Mouse (Mus musculus) frontal cortex, postnatal 36 days (tissue): ENCODE results near the gene Ankrd6.
"Not testable (repeated sequence)": the region's sequence is repeated elsewhere in the genome, so short reads cannot be mapped to it uniquely, and the experiment has no call there.

Experiments
- DNase-seq, 2 experiments: peaks; one replicate each; pipeline ENCODE4 v3.0.0; 2022; ENCODE audit warnings: low spot score in 2 of 2

Ankrd6 gene

DNA sequence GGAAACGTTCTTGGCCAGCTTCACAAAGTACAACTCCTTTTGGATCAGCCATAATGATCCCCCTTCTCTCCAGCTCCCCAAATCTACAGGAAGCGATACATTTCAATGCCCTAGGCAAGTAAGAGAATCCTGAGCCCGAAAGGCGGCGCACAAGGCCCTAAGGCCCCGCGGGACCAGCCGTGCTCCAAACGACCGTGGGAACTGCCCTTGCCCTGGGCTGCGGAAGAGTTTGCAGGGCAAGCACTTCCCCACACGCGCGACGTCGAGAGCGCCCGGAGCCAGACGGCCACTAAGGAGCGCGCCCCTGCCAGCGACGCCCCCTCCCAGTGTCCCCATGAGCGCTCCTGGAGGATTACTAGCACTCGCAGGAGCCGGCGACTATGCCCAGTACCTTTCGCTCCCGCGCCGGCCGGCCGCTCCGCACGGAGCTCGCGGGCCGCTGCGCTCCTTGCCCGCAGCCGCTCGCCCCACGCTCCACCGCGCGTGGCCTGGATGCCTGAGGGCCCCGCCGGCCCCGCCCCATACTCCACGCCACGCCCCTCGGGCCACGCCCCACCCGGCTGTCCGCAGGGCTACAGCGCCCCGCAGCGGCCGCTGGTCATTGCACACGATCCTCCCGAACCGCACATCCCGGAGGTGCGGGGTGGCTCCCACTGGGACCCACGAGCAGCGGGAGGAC, at the start of gene Ankrd6:
TSS of gene Ankrd6 (minus strand) at position 486 of the 679 bp plus-strand sequence.
- peak; percentile 82 to 83 for DNase-seq

DNA sequence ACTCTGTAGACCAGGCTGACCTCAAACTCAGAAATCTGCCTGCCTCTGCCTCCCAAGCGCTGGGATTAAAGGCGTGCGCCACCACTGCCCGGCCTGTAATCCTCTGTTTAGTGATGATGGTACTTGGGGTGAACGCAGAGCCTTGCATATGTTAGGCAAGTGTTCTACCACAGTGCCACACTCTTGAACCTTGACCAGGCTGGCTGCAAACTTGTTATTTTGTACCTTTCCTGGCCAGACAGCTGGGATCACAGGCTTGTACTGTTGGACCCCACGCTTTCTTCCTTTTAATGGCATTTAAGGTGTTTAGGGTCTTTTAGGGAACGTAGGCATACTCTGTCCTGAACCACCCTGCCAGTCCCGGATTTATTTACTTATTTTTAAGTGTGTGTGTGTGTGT, 48.4 kb upstream of the Ankrd6 start:
- no peak for DNase-seq

DNA sequence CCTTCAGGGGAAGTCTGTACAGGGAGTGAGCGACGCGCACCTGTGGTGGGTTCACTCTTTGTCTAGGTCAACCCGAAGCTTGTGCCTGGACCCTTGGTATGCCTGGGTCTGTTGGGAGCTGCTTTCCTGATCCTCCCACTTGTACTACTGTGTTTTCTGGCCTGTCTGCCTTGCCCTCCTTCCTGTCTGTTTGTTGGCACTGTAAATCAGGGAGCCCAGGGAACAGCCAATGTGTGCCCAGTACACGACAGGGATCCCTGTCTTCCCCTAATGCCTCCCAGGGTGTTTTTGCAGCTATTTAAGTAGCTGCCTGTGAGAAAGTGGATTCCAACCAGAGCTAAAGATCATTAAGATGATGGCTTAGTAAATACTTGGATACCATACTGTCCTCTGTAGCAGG, 46.9 kb upstream of the Ankrd6 start:
- DNase-seq = no peak

DNA sequence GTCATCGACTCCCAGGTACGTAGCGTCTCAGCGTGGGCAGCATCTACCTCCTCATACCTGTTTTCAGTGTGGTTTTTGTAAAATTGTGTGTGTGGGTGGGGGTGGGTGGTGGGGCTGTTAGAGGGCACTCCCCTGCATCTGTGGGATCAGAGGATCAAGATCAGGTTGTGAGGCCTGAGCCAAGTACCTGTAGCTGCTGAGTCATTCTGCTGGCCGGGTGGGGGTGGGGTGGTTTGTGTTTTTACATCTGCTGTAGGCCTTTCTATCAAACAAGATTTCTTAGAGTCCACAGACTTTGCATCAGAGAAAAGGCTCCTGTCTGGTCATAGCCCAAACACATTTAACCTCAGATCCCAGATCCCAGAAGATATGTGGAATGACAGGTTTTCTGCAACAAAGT, 45.4 kb upstream of the Ankrd6 start:
- DNase-seq = no peak

DNA sequence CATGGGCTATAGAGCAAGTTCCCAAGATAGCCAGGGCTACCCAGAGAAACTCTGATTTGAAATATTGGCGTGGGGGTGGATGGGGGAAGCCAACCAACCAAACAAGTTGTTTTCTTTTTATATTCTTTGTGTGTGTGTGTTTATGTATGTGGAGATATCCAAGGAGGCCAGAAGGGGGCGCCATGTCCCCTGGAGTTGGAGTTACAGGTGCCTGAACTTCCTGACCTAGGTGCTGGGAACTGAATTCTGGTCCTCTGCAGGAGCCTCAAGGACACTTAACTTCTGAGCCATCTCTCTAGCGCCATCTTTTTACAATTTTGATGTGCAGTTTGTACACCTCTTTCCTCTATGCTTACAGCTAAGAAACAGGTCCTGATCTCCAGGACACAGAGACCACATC, 43.5 kb upstream of the Ankrd6 start:
- DNase-seq = no peak

DNA sequence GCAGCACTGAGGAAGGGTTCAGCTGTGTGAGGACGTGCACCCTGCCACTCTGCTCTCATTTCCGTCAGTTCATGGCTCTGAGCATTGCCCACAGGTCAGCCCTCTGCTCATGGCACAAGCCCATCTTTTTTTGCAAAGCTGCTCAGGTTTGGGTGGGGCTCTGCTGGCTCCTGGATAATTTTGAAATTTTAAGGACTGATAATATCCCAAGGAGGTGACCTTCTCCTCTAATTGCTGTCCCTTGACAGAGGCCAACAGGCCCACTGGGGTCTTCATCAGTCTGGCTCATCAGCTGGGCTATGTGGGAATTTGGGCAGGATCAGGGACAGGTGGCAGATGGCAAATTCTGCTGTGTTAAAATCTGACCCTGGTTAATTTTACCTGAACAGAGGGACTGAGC, 38.7 kb upstream of the Ankrd6 start:
- DNase-seq = no peak

DNA sequence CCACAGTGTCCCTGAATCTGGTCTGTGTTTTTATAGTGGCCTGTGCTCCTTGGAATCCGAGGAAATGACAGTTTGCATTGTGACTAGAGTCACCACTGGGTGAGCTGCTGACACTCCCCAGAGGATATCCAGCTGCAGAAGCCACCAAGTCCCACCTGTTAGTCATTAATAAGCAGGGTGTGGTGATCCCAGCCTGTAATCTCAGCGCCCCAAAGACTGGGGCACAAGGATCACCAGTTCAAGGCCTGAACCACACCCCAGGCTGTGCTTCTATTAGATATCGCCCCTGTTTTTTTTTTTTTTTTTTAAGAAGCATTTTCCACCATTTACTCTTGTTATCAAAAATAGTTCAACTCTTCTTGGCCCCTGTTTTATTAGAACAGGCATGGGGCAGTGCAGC, 36.4 kb upstream of the Ankrd6 start:
- DNase-seq = no peak

DNA sequence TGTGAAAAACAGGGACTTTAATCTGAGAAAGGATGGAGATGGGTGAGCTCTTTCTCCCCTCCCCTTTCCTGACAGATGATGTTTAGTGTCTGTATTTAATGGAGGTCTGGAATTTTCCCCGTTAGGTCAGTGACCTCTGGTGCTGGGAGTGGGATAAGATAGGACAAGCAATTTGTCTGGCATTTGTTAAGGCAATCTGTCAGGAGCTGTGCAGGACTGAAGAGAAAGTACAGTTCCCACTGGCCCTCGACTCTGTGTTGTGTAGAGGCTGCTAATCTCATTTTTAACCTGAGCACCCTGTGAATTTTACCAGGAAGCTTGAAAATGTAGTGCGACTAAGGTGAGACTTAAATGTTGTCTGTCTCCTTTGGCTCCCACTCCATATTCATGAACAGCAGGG, 35.0 kb upstream of the Ankrd6 start:
- DNase-seq = no peak

DNA sequence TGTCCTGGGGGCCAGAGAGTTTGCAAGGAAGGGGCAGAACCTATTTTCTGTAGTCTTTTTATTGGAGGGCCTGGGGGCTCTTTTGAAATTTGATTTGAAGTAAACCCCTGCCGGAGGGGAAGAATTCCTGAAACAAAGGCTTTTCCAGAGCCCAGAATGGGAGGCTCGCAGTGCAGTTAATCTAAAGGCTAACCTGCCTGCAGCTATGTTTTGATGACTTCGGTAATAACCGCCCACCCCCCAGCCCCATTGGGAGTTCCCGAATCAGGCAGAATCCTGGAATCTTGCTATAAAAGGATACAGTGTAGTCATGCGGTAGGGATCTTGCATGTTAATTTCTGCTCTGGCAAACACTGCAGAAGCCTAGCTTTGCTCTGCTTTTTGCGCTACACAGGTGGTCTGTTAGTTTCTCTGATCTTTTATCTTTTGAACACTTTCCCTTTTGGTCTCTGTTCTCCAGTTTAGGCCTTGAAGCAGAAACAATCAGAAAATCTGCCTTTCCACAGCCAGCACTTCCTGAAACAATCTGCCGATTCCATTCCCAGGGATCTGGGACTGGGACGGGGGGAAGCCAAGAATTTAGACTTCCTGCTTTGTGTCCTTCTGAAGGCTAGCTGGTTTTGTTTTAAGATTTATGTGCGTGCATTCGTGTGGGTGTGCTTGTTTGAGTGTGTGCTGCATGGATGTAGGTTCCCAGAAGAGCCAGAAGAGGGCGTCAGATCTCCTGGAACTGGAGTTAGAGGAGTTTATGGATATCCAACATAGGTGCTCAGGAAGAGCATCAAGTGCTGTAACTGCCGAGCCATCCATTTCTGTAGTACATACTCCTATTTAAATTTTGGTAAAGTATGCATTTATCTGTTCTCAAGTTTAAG, 34.4 kb upstream of the Ankrd6 start:
- peak; percentile 4 to 19 for DNase-seq

DNA sequence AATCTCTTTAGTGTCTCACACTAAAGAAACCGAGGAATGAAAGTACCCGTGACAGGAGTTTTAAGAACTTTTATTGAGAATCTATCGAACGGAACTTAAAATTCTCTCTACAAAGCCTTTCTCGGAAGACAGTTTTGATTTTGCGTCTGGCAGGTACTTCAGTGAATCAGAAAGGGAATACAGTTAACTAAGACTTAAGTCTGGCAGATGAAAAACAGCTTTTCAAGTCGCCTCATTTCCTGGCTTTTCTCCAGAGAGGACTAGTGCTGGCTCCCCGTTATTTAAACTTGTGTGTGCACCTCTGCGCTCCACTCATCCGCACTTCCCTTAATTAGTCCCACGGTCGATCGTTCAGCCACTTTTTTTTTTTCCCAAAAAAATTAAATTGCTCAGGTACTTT, 33.6 kb upstream of the Ankrd6 start:
- DNase-seq = peak in 1 of 2 experiments; percentile 3

DNA sequence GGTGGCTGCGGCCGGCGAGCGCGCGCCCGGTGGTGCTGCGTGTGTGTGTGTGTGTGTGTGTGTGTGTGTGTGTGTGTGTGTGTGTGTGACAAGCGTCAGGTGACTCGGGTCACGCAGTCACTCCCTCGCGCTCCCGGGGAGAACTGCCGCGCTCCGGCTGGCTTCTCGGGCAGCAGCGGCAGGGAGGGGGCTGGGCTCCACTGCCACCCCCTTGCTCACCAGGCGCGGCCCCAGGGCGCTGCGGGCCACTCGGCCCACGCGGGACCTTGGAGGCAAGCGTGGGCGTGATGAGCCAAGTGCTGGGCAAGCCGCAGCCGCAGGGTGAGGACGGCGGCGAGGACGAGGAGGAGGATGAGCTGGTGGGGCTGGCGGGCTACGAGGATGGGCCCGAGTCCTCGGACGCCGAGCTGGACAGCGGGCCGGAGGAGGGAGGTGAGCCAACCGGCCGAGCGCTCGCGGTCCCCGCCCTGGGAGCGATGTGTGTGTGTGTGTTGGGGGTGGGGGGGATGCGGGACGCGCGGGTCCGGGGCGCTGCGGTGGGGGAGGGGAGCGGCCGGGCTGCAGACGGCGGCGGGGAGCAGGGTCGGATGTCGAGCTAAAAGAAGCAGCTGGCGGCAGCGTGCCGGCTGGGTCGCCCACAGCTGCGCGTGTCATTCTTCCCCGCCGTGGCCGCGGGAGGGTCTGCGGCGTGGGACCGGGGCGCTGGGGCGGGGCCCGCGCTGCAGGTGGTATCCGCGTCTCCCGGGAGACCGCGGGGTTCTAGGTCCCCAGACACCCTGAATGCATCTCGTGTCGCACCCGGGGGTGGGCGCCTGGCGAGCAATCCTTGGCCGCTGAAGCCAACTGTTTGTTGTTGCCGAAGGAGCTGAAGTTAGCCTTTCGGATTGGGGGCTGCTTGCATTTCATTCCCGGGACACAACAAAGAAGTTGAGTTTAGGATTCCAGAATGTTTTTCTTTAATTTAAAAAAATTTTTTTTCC, 32.8 kb upstream of the Ankrd6 start:
- DNase-seq = peak; percentile 55

DNA sequence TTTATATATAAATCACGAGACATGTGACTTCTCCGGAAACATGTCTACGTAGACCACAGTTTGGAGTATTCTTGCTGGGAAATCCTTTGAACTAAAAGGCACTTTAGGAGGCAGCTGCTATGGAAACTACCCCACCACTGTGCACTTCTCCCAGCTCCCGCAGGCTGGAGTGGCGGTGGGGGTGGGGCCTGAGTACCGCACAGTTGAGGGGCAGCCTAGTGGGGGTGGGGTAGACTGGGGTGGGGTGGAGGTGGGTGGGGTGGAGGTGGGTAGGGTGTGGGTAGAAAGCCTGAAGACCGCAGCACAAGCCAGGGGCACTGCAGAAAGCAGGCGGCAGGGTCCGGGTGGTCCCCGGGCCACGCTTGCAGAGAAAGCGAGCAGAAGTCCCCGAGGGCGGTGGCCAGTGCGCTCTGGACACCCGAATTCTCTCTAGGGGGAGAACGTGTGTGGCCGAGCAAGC, 32.1 kb upstream of the Ankrd6 start, which contains the start of gene Rragd:
TSS of gene Rragd (plus strand) at position 322 of the 460 bp plus-strand sequence.
- DNase-seq = peak; percentile 46 to 55

DNA sequence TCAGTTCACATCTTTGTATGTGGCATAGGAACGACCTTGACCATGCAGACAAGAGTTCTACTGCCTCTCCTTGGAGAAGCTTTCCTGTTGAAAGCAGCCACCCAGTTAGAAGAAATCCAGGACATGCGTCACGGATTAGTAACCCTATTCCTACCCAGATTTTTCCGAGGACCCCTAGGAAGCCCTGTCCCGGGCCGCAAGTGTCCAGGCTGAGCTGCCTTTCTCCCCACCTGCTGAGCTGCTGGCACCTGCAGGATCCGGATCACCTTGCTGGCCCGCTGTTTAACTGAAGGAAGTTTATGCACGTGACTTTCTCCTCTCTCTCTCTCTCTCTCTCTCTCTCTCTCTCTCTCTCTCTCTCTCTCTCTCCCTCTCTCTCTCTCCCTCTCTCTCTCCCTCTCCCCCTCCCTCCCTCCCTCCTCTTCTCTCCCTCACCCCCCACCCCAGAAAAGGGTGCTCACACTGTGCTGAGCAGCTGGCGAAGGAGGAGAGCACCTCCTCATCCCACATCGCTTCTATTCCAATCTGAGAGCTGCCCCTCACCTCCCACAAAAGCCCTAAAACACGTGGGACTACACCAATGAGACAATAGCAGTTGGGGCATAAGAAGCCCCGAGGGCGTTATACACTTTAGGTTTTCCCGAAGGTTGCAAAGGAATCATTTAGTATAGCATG, 31.5 kb upstream of the Ankrd6 start:
- DNase-seq = peak; percentile 5 to 8

DNA sequence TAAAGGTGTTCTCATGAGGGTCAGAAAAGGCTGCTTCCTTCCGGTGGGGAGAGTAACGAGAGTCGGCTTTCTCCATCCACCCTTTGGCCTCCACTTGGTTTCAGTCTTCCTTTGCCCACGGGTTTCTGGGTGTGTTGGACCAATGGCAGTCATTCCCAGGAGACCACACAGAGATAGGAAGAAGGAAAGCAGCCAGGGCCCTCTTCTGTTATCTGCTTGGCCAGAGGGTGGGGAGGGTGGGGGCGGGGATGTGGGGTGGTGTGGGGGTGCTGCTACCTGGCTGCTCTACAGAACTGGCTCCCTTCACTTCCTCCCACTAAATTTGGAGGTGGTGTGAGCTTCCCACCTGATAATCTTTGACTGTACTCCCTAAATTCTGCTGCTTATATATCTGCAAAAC, 31.0 kb upstream of the Ankrd6 start:
- DNase-seq = no peak

DNA sequence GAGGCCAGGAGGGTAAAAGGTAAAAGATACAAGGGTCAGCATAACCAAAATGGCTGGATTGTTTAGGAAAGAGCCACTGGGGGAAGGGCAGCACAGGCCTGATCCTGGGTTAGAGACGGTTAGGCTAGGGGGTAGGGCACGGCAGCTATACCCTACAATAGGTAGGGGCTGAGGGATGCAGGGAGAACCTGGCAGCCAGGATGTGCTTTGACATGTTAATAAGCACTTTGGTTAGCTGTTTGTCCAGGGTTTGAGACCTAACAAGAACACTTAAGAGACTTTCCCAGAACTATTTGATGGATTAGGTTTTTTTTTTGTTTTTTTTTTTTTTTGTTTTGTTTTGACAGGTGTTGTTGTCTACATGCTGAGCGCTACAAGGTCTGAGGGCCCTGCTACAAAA, 29.4 kb upstream of the Ankrd6 start:
- no peak for DNase-seq

DNA sequence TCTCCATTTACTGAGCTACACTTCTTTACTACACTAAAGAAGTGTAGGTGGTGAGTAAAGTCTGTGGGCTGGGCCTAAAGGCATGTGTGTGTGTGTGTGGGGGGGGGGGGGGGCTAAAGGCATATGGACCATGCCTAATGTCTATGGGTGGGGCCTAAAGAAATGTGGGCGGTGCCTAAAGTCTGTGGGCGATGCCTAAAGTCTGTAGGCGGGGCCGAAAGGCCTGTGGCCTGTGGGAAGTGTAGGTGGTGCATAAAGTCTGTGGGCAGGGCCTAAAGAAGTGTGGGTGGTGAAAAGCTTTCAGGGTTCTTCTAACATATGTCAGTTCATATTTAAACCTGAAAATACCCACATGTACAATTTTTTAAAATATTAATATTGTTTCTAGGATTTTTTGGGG, 26.7 kb upstream of the Ankrd6 start:
- DNase-seq = no peak

DNA sequence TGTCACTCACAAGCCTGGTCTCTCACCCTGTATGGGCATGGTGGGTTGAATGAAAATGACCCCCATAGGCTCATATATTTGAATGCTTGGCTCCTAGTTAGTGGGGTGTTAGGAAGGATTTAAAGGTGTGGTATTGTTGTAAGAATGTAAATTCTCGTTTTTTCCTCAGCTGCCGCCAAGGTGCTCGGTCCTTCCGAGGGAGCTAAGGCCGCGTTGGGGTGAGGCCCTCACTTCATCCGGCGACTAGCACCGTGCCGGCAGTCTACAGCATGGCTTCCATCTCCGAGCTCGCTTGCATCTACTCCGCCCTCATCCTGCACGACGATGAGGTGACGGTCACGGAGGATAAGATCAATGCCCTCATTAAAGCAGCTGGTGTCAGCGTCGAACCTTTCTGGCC, 14.0 kb upstream of the Ankrd6 start:
- DNase-seq = not testable (repeated sequence)

DNA sequence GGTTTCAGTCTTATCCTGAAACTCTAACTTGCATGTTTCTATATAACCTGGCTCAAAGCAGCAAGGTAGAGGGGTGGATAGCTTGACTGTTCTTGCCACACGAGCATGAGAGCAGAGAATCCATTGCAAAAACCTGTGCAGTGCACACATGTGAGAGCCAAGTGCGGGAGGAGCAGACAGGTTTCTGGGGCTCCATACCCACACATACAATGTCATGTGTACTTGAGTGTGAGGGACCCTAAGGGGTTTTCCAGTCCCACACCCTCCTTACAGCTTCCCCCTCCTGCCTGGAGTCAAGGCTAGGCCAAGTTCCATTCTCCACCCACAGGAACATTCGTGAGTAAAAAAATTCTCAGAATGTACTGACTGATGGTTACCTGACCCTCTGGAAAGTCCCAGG, 10.8 kb upstream of the Ankrd6 start:
- DNase-seq = no peak

DNA sequence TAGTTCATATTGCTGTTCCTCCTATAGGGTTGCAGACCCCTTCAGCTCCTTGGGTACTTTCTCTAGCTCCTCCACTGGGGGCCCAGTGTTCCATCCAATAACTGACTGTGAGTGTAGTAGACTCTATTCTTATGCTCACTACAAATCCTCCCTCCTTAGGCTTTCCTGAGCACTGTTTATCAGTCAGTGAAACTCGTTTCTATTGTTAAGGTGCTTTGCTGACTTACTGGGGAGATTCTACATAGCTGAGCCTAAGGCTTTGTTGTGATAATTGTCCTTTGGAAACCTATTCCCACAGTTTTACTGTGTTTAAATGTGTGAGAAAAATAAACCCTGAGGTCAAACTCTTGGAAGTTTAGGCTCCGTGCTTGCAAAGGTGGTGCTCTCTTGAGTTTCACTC, 5.8 kb upstream of the Ankrd6 start:
- DNase-seq = no peak

DNA sequence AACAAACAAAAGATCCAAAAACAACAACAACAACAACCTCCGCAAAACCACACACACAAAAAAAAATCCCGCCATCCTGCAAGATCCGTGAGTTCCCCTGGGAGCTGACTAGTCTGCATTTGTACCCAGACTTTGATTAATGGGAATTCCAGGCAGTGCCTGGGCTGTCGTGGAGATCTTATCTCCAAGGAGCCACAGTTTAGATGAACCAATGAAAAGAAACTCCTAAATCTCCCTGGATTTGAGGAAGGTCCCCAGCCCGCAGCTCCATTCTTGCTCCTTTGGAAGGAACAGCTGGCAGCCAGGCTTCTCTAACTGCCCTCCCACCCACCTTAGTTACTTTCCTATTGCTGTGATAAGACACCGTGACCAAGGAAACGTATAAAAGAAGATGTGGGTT, 2.0 kb upstream of the Ankrd6 start:
- DNase-seq = no peak
